Mouse (Mus musculus): ENCODE measurements around the gene Kif23. TPM values are rescaled to one million over a fixed set of nuclear protein-coding genes. Genes with fewer than 3 reads are reported as not detected.

The Kif23 gene
- polyA plus RNA-seq, 1 experiment from 2014 or later = 18.6 TPM

GRCm38 (mm10) chr9:61889855-61890254 is 56.7 kb downstream of the Kif23 start:
- Histone ChIP-seq H3K36me3 (no peaks in the 10 kb centered on the region), H3K27me3 (peaks cover 11% of the 10 kb centered on the region; the same call in 1 of the 2 replicates), H3K4me1 (replicated peaks) (peaks cover 27% of the 10 kb centered on the region), H3K9ac (no peak overlapping the region), H3K9me3 (no peaks in the 10 kb centered on the region), H3K4me3 (no peak overlapping the region), H3K27ac (peak overlapping the region; percentile 58), H3K4me2 (no peak overlapping the region)
- 31% methylated on average over 8 of the region's 8 CpGs for WGBS
- ATAC-seq (ENCODE audit: low FRiP score) = peak; percentile 59; the same call in 1 of the 2 replicates

GRCm38 (mm10) chr9:61887661-61888379 is 58.8 kb downstream of the Kif23 start:
- no peaks in the 10 kb centered on the region for H3K9me3 ChIP-seq
- 59% methylated on average over 11 of the region's 11 CpGs for WGBS
- H3K9ac ChIP-seq = no peak overlapping the region
- H3K27ac ChIP-seq = peak overlapping the region; percentile 56; the same call in 1 of the 2 replicates
- no peak overlapping the region for H3K4me2 ChIP-seq
- no peak overlapping the region for H3K4me3 ChIP-seq
- H3K4me1 ChIP-seq (replicated peaks) = peaks cover 36% of the 10 kb centered on the region
- H3K27me3 ChIP-seq = no peaks in the 10 kb centered on the region
- no peaks in the 10 kb centered on the region for H3K36me3 ChIP-seq
- peak; percentile 57; the same call in 1 of the 2 replicates for ATAC-seq (ENCODE audit: low FRiP score)

GRCm38 (mm10) chr9:61885964-61886363 is 60.6 kb downstream of the Kif23 start:
- Histone ChIP-seq H3K9ac (no peak overlapping the region), H3K27ac (no peak overlapping the region), H3K4me2 (no peak overlapping the region), H3K4me3 (no peak overlapping the region), H3K9me3 (no peaks in the 10 kb centered on the region), H3K27me3 (no peaks in the 10 kb centered on the region), H3K4me1 (replicated peaks) (peaks cover 38% of the 10 kb centered on the region), H3K36me3 (no peaks in the 10 kb centered on the region)
- WGBS = 88% methylated on average over 7 of the region's 7 CpGs
- no peak for ATAC-seq (ENCODE audit: low FRiP score)

- H3K4me3 ChIP-seq = no peak overlapping the region
- H3K4me1 ChIP-seq (replicated peaks) = peaks cover 33% of the 10 kb centered on the region
- H3K27ac ChIP-seq = no peak overlapping the region
- H3K9ac ChIP-seq = no peak overlapping the region
- 33% methylated on average over 13 of the region's 13 CpGs for WGBS
- no peaks in the 10 kb centered on the region for H3K27me3 ChIP-seq
- no peaks in the 10 kb centered on the region for H3K36me3 ChIP-seq
- no peaks in the 10 kb centered on the region for H3K9me3 ChIP-seq
- H3K4me2 ChIP-seq = no peak overlapping the region
- ATAC-seq (ENCODE audit: low FRiP score) = no peak
These were observed 61.6 kb downstream of the Kif23 start for GRCm38 (mm10) chr9:61884936-61885335.

GRCm38 (mm10) chr9:61884375-61884774 is 62.2 kb downstream of the Kif23 start:
- Histone ChIP-seq H3K27me3 (no peaks in the 10 kb centered on the region), H3K9ac (no peak overlapping the region), H3K36me3 (no peaks in the 10 kb centered on the region), H3K4me3 (no peak overlapping the region), H3K4me2 (no peak overlapping the region), H3K4me1 (replicated peaks) (peaks cover 28% of the 10 kb centered on the region), H3K9me3 (no peaks in the 10 kb centered on the region), H3K27ac (no peak overlapping the region)
- 61% methylated on average over 7 of the region's 7 CpGs for WGBS
- ATAC-seq (ENCODE audit: low FRiP score) = no peak

GRCm38 (mm10) chr9:61882179-61882578 is 64.4 kb downstream of the Kif23 start:
- Histone ChIP-seq H3K4me3 (no peak overlapping the region), H3K4me2 (no peak overlapping the region), H3K9me3 (no peaks in the 10 kb centered on the region), H3K9ac (no peak overlapping the region), H3K4me1 (replicated peaks) (peaks cover 30% of the 10 kb centered on the region), H3K27me3 (peaks cover 5% of the 10 kb centered on the region; the same call in 1 of the 2 replicates), H3K36me3 (no peaks in the 10 kb centered on the region), H3K27ac (no peak overlapping the region)
- WGBS = 78% methylated on average over 3 of the region's 3 CpGs
- ATAC-seq (ENCODE audit: low FRiP score) = no peak

GRCm38 (mm10) chr9:61878889-61879288 is 67.7 kb downstream of the Kif23 start:
- Histone ChIP-seq H3K4me2 (no peak overlapping the region), H3K4me1 (replicated peaks) (peaks cover 46% of the 10 kb centered on the region), H3K4me3 (no peak overlapping the region), H3K9me3 (no peaks in the 10 kb centered on the region), H3K27me3 (peaks cover 5% of the 10 kb centered on the region; the same call in 1 of the 2 replicates), H3K27ac (no peak overlapping the region), H3K36me3 (no peaks in the 10 kb centered on the region), H3K9ac (no peak overlapping the region)
- ATAC-seq (ENCODE audit: low FRiP score) = no peak
- 16% methylated on average over 2 of the region's 2 CpGs for WGBS

GRCm38 (mm10) chr9:61877373-61878112 is 69.0 kb downstream of the Kif23 start:
- Histone ChIP-seq H3K9ac (no peak overlapping the region), H3K9me3 (no peaks in the 10 kb centered on the region), H3K27me3 (peaks cover 5% of the 10 kb centered on the region; the same call in 1 of the 2 replicates), H3K4me1 (replicated peaks) (peaks cover 57% of the 10 kb centered on the region), H3K36me3 (no peaks in the 10 kb centered on the region), H3K4me2 (peak overlapping the region; percentile 2; the same call in 1 of the 2 replicates), H3K4me3 (no peak overlapping the region), H3K27ac (peak overlapping the region; percentile 71)
- WGBS = 13% methylated on average over 22 of the region's 22 CpGs
- ATAC-seq (ENCODE audit: low FRiP score) = no peak

GRCm38 (mm10) chr9:61873325-61873724 is 73.2 kb downstream of the Kif23 start:
- Histone ChIP-seq H3K27me3 (peaks cover 5% of the 10 kb centered on the region; the same call in 1 of the 2 replicates), H3K4me1 (replicated peaks) (peaks cover 62% of the 10 kb centered on the region), H3K4me2 (no peak overlapping the region), H3K27ac (peak overlapping the region; percentile 50), H3K9me3 (no peaks in the 10 kb centered on the region), H3K4me3 (no peak overlapping the region), H3K9ac (no peak overlapping the region), H3K36me3 (no peaks in the 10 kb centered on the region)
- no peak for ATAC-seq (ENCODE audit: low FRiP score)
- 31% methylated on average over 8 of the region's 8 CpGs for WGBS

- H3K9ac ChIP-seq = no peak overlapping the region
- H3K36me3 ChIP-seq = no peaks in the 10 kb centered on the region
- H3K27me3 ChIP-seq = peaks cover 4% of the 10 kb centered on the region; the same call in 1 of the 2 replicates
- no peak overlapping the region for H3K4me2 ChIP-seq
- no peaks in the 10 kb centered on the region for H3K9me3 ChIP-seq
- WGBS = 13% methylated on average over 8 of the region's 8 CpGs
- peaks cover 56% of the 10 kb centered on the region for H3K4me1 ChIP-seq (replicated peaks)
- H3K27ac ChIP-seq = peak overlapping the region; percentile 50
- H3K4me3 ChIP-seq = no peak overlapping the region
- peak; percentile 85 for ATAC-seq (ENCODE audit: low FRiP score)
These were observed 74.2 kb downstream of the Kif23 start for GRCm38 (mm10) chr9:61872246-61872941.

GRCm38 (mm10) chr9:61871839-61872238 is 74.7 kb downstream of the Kif23 start:
- no peak overlapping the region for H3K4me3 ChIP-seq
- H3K9ac ChIP-seq = no peak overlapping the region
- H3K36me3 ChIP-seq = no peaks in the 10 kb centered on the region
- ATAC-seq (ENCODE audit: low FRiP score) = no peak
- peaks cover 5% of the 10 kb centered on the region; the same call in 1 of the 2 replicates for H3K27me3 ChIP-seq
- H3K27ac ChIP-seq = peak overlapping the region; percentile 50
- WGBS = 13% methylated on average over 6 of the region's 6 CpGs
- H3K4me2 ChIP-seq = no peak overlapping the region
- H3K9me3 ChIP-seq = no peaks in the 10 kb centered on the region
- H3K4me1 ChIP-seq (replicated peaks) = peaks cover 54% of the 10 kb centered on the region

- Histone ChIP-seq H3K4me3 (no peak overlapping the region), H3K27me3 (0 out of 2 replicates have a peak, but pooled peaks cover 5% of the 10 kb centered on the region), H3K9me3 (no peaks in the 10 kb centered on the region), H3K4me1 (replicated peaks) (peaks cover 22% of the 10 kb centered on the region), H3K9ac (no peak overlapping the region), H3K27ac (0 out of 2 replicates have a peak overlapping the region, but pooled peaks have one; percentile 37), H3K36me3 (no peaks in the 10 kb centered on the region), H3K4me2 (no peak overlapping the region)
- no peak for ATAC-seq (ENCODE audit: low FRiP score)
- WGBS = 80% methylated on average over 11 of the region's 11 CpGs
These were observed 78.9 kb downstream of the Kif23 start for GRCm38 (mm10) chr9:61867659-61868058.

Data from hindbrain, embryonic 13.5 days (tissue).